Mouse (Mus musculus): ENCODE measurements around the gene 4930572O03Rik.
"Not testable (repeated sequence)": the region's sequence is repeated elsewhere in the genome, so short reads cannot be mapped to it uniquely, and the experiment has no call there.

DNA sequence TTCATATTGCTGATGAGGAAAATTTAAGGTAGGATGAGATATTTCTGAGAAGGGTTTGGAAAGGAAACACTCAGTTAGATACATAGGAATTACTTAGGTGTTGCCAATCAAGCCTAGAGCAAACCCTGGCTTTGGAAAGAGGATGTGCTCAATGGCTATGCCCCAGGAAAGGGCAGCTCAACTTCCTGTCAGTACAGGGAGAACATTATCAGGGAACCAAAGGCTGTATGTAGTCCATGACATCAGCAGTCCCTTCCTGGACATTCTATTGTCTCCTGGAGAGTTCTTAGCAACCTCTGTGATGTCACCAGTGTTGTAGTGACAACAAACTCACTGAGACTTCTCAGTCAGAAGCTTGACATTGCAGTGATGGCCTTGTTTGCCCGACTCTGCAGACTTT, 38.1 kb downstream of the 4930572O03Rik start, which contains the start of gene Speer4d:
- TF ChIP-seq POLR2A (IDR thresholded peaks at IDR 0.05; ENCODE audit: low read depth, low read length); CTCF (IDR thresholded peaks at IDR 0.05; ENCODE audit: extremely low read depth, insufficient read depth, insufficient read length, insufficient replicate concordance): not testable (repeated sequence)

All from spleen, adult 2 months (tissue).